Mouse (Mus musculus) cerebral cortex, adult 2 months (tissue): ENCODE data around the gene Ptpn11.

Experiments used
- WGBS: fragments of 180-500 bp; shearing (Covaris S2); methylation state at CpG from one replicate; pipeline ENCODE4 v1.1.7; 2018; 5-methylcytosine and 5-hydroxymethylcytosine counted together

The Ptpn11 gene

GRCm38 (mm10) chr5:121184945-121185551 is 6.1 kb downstream of the Ptpn11 start:
- WGBS, result 23% methylated on average over 11 of the region's 11 CpGs

- WGBS, result 53% methylated on average over 2 of the region's 2 CpGs
Observed at GRCm38 (mm10) chr5:121184375-121184774, 6.8 kb downstream of the Ptpn11 start.

GRCm38 (mm10) chr5:121183269-121183668 is 7.9 kb downstream of the Ptpn11 start:
- WGBS, result 69% methylated on average over 9 of the region's 9 CpGs

- WGBS, result 38% methylated on average over 9 of the region's 9 CpGs
Observed at GRCm38 (mm10) chr5:121179077-121179857, 11.9 kb downstream of the Ptpn11 start.

- WGBS, result 43% methylated on average over 4 of the region's 4 CpGs
Observed at GRCm38 (mm10) chr5:121172835-121173234, 18.4 kb downstream of the Ptpn11 start.

- 62% methylated on average over 2 of the region's 2 CpGs for WGBS
Observed at GRCm38 (mm10) chr5:121169588-121169987, 21.6 kb downstream of the Ptpn11 start.

GRCm38 (mm10) chr5:121166884-121167283 is 24.3 kb downstream of the Ptpn11 start:
- 85% methylated on average over 6 of the region's 6 CpGs for WGBS

- 76% methylated on average over 7 of the region's 7 CpGs for WGBS
Observed at GRCm38 (mm10) chr5:121162923-121163322, 28.3 kb downstream of the Ptpn11 start.

GRCm38 (mm10) chr5:121162285-121162684 is 28.9 kb downstream of the Ptpn11 start:
- 70% methylated on average over 5 of the region's 5 CpGs for WGBS

GRCm38 (mm10) chr5:121158966-121159365 is 32.2 kb downstream of the Ptpn11 start:
- WGBS, result 85% methylated on average over 7 of the region's 7 CpGs

GRCm38 (mm10) chr5:121157489-121157888 is 33.7 kb downstream of the Ptpn11 start:
- WGBS, result 80% methylated on average over 5 of the region's 5 CpGs

GRCm38 (mm10) chr5:121157017-121157416 is 34.2 kb downstream of the Ptpn11 start:
- 48% methylated on average over 2 of the region's 2 CpGs for whole genome bisulfite sequencing

GRCm38 (mm10) chr5:121156121-121156520 is 35.1 kb downstream of the Ptpn11 start:
- 92% methylated on average over 4 of the region's 4 CpGs for WGBS

GRCm38 (mm10) chr5:121150684-121151083 is 40.5 kb downstream of the Ptpn11 start:
- 59% methylated on average over 4 of the region's 4 CpGs for WGBS

- WGBS, result 38% methylated on average over 1 of the region's 1 CpGs
Observed at GRCm38 (mm10) chr5:121149246-121149645, 42.0 kb downstream of the Ptpn11 start.

- WGBS, result 74% methylated on average over 5 of the region's 5 CpGs
Observed at GRCm38 (mm10) chr5:121146275-121146674, 44.9 kb downstream of the Ptpn11 start.

- 58% methylated on average over 5 of the region's 5 CpGs for WGBS
Observed at GRCm38 (mm10) chr5:121145609-121146008, 45.6 kb downstream of the Ptpn11 start.

GRCm38 (mm10) chr5:121144441-121145238 is 46.6 kb downstream of the Ptpn11 start:
- 49% methylated on average over 13 of the region's 13 CpGs for WGBS

GRCm38 (mm10) chr5:121142431-121143119 is 48.6 kb downstream of the Ptpn11 start:
- WGBS, result 56% methylated on average over 14 of the region's 14 CpGs

GRCm38 (mm10) chr5:121140276-121140675 is 50.9 kb downstream of the Ptpn11 start:
- WGBS, result 67% methylated on average over 7 of the region's 7 CpGs

GRCm38 (mm10) chr5:121137125-121137524 is 54.1 kb downstream of the Ptpn11 start:
- 95% methylated on average over 8 of the region's 8 CpGs for WGBS

GRCm38 (mm10) chr5:121131801-121132200 is 59.4 kb downstream of the Ptpn11 start:
- 73% methylated on average over 3 of the region's 3 CpGs for WGBS
